Mouse (Mus musculus) hindbrain, postnatal 0 days (tissue): ENCODE measurements around the gene Ntng2. TPM values are rescaled to one million over a fixed set of nuclear protein-coding genes. Genes with fewer than 3 reads are reported as not detected.

Experiments
- ATAC-seq: fragments of 200-750 bp; cut with Nextera tagmentation; 2 replicates; pipeline ENCODE4 v1.8.0; 2017; ENCODE audit warnings: mild to moderate bottlenecking, moderate TSS enrichment, moderate library complexity
- DNase-seq: peaks from one replicate; pipeline ENCODE4 v3.0.0-alpha.2; 2015; ENCODE audit warnings: low spot score
- H3K27ac ChIP-seq: fragments of 300-500 bp; sonication (generic); 2 replicates; pipeline ENCODE4 v1.5.1; 2014; ENCODE audit warnings: mild to moderate bottlenecking
- H3K27me3 ChIP-seq: fragments of 300-500 bp; sonication (generic); 2 replicates; pipeline ENCODE4 v1.6.1; 2014; ENCODE audit warnings: low read length, mixed read lengths; ENCODE audit not compliant: insufficient read depth
- H3K36me3 ChIP-seq: fragments of 300-500 bp; sonication (generic); 2 replicates; pipeline ENCODE4 v1.6.1; 2014; ENCODE audit warnings: low read length, mixed read lengths; ENCODE audit not compliant: insufficient read depth
- H3K4me1 ChIP-seq: fragments of 300-500 bp; sonication (generic); 2 replicates; pipeline ENCODE4 v1.6.1; 2014; ENCODE audit warnings: antibody characterized with exemption, low read length, mixed read lengths; ENCODE audit not compliant: insufficient read depth
- H3K4me2 ChIP-seq: fragments of 300-500 bp; sonication (generic); 2 replicates; pipeline ENCODE4 v1.6.1; 2014; ENCODE audit warnings: low read depth, mild to moderate bottlenecking, low read length, moderate library complexity, mixed read lengths
- H3K4me3 ChIP-seq: fragments of 300-500 bp; sonication (generic); 2 replicates; pipeline ENCODE4 v1.5.1; 2014; ENCODE audit warnings: low read length
- H3K9ac ChIP-seq: fragments of 300-500 bp; sonication (generic); replicated peaks from 2 replicates; pipeline ENCODE4 v1.6.1; 2014; ENCODE audit warnings: mild to moderate bottlenecking, low read length, moderate library complexity, mixed read lengths
- H3K9me3 ChIP-seq: fragments of 300-500 bp; sonication (generic); 2 replicates; pipeline ENCODE4 v1.6.1; 2016; ENCODE audit warnings: low read length, mixed read lengths
- CTCF ChIP-seq: IDR thresholded peaks from 2 replicates; pipeline ENCODE4 v1.5.1; 2016; ENCODE audit warnings: antibody characterized with exemption, control low read depth, low read depth
- WGBS: fragments of 180-500 bp; shearing (Covaris S2); extraction: QIAGEN DNeasy Blood & Tissue Kit; methylation state at CpG from one replicate; pipeline ENCODE4 v1.1.7; 2014; 5-methylcytosine and 5-hydroxymethylcytosine counted together
- polyA plus RNA-seq: library from polyadenylated mRNA; unstranded; fragments of >200 nt; fragmentation: Nextera tagmentation; extraction: Ambion mirVana; gene quantifications from 2 replicates; pipeline ENCODE4 v1.2.1, GENCODE M21; 2015
- total RNA-seq: library from RNA; depleted of rRNA; stranded (reverse); fragments of >200 nt; gene quantifications from 2 replicates; pipeline ENCODE4 v1.2.3, GENCODE M21; 2014

The Ntng2 gene
- total and polyA plus RNA-seq, 2 experiments from 2014 or later: 4.6 to 34.5 TPM

GRCm38 (mm10) chr2:29223591-29224262 is 29.1 kb downstream of the Ntng2 start:
- Histone ChIP-seq H3K9ac (no peak overlapping the region), H3K4me3 (no peak overlapping the region), H3K4me1 (no peaks in the 10 kb centered on the region), H3K4me2 (no peak overlapping the region), H3K9me3 (no peaks in the 10 kb centered on the region), H3K27ac (no peak overlapping the region), H3K27me3 (no peaks in the 10 kb centered on the region), H3K36me3 (no peaks in the 10 kb centered on the region)
- no peak for DNase-seq
- WGBS: 49% methylated on average over 7 of the region's 7 CpGs
- ATAC-seq: no peak
- TF ChIP-seq CTCF: no peak

DNA sequence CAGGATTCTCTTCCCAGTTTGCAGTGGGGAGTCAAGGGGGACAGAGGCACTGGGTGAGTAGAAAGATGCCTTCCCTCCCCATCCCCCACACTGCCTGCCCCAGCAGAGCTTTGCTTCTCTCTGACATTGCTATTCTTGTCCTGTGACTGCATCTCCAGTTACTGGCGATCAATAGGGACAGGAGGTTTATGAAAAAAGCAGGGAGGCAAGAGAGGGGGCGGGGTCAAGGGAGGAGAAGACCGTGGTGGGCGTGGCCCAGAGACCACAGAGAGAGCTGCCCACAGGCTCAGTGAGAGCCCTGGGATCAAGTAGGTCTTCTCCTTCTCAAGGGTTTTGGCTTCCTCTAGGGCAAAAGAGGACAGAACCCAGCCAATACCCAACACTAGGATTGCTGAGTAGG is 30.5 kb downstream of the Ntng2 start:
- 16% methylated on average over 4 of the region's 4 CpGs for WGBS
- Histone ChIP-seq H3K4me1 (0 out of 2 replicates have a peak, but pooled peaks cover 3% of the 10 kb centered on the region), H3K27me3 (no peaks in the 10 kb centered on the region), H3K4me2 (no peak overlapping the region), H3K9me3 (no peaks in the 10 kb centered on the region), H3K27ac (no peak overlapping the region), H3K36me3 (no peaks in the 10 kb centered on the region), H3K4me3 (no peak overlapping the region), H3K9ac (no peak overlapping the region)
- ATAC-seq: no peak
- no peak for DNase-seq
- TF ChIP-seq CTCF: no peak

DNA sequence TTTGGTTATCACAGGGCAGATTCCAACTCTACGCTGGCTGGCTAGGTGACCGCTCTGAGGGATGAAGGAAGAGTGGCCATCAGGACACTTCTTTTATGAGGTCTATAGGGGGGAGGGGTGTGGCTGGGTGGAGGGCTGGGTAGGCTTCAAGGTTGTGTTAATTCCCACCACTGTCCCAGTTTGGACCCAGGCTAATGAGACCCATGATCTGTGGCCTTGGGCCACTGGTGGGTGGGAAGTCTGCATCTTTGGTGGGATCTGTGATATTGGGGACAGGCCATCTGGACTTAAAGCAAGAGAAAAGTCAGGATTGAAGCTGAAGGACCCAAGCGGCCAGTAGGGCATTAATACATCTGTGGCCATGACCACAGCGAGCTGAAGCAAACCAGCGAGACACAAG is 34.0 kb downstream of the Ntng2 start:
- TF ChIP-seq CTCF: no peak
- Histone ChIP-seq H3K9ac (no peak overlapping the region), H3K9me3 (no peaks in the 10 kb centered on the region), H3K4me2 (no peak overlapping the region), H3K27me3 (no peaks in the 10 kb centered on the region), H3K27ac (no peak overlapping the region), H3K4me1 (0 out of 2 replicates have a peak, but pooled peaks cover 3% of the 10 kb centered on the region), H3K4me3 (no peak overlapping the region), H3K36me3 (no peaks in the 10 kb centered on the region)
- ATAC-seq (no peak), DNase-seq (no peak)
- WGBS: 87% methylated on average over 5 of the region's 5 CpGs

- DNase-seq (peak; percentile 88), ATAC-seq (peak; percentile 90)
- peak overlapping the region; percentile 1; the same call in 1 of the 2 replicates for H3K27ac ChIP-seq
- no peaks in the 10 kb centered on the region for H3K27me3 ChIP-seq
- TF ChIP-seq CTCF: peak; percentile 69
- no peaks in the 10 kb centered on the region for H3K36me3 ChIP-seq
- WGBS: 28% methylated on average over 10 of the region's 10 CpGs
- H3K9me3 ChIP-seq: no peaks in the 10 kb centered on the region
- 0 out of 2 replicates have a peak, but pooled peaks cover 3% of the 10 kb centered on the region for H3K4me1 ChIP-seq
- no peak overlapping the region for H3K4me2 ChIP-seq
- H3K9ac ChIP-seq: no peak overlapping the region
- no peak overlapping the region for H3K4me3 ChIP-seq
These were observed 34.9 kb downstream of the Ntng2 start for GRCm38 (mm10) chr2:29217897-29218296.

GRCm38 (mm10) chr2:29217042-29217441 is 35.8 kb downstream of the Ntng2 start:
- no peaks in the 10 kb centered on the region for H3K9me3 ChIP-seq
- H3K4me3 ChIP-seq: no peak overlapping the region
- H3K4me1 ChIP-seq: 0 out of 2 replicates have a peak, but pooled peaks cover 3% of the 10 kb centered on the region
- no peak overlapping the region for H3K4me2 ChIP-seq
- H3K36me3 ChIP-seq: no peaks in the 10 kb centered on the region
- ATAC-seq: no peak
- no peaks in the 10 kb centered on the region for H3K27me3 ChIP-seq
- no peak overlapping the region for H3K27ac ChIP-seq
- H3K9ac ChIP-seq: no peak overlapping the region
- 85% methylated on average over 5 of the region's 5 CpGs for WGBS
- no peak for TF ChIP-seq CTCF
- no peak for DNase-seq

DNA sequence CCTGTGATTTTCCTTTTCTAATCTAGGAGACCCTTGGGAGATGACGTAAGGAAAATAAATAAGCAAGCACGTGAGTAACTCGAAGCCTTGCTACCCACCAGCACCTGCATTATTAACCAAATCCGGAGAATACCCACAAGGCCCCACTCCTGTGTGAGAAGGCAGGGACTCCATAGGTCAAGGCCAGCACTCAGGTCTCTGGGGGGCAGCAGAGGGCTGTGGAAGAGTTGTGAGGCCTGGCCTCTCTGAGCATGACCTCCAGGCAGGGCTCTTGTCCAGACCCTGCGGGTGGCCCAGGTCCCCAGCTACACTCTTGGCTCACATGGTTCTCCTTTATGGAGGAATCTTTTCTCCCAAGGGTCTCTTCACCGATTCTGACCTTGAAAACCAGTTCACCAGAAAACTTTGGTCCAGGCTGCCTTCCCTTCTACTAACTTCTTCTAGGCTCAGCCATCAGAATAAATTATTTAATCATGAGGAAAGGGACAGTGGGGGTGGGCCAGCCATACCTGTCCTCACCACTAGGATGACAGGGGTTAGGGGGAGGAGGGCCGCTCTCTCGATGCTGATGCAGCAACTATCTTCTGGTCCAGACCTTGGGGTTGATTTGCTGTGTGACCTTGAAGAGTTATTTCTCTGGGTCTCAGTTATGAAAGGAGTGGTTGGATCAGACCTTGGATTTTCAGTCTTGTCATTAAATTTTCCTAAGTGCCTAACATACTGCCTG is 36.4 kb downstream of the Ntng2 start:
- DNase-seq: peak; percentile 64
- ATAC-seq: no peak
- Histone ChIP-seq H3K4me3 (no peak overlapping the region), H3K4me1 (0 out of 2 replicates have a peak, but pooled peaks cover 3% of the 10 kb centered on the region), H3K9me3 (no peaks in the 10 kb centered on the region), H3K27me3 (no peaks in the 10 kb centered on the region), H3K4me2 (no peak overlapping the region), H3K27ac (no peak overlapping the region), H3K36me3 (no peaks in the 10 kb centered on the region), H3K9ac (no peak overlapping the region)
- 51% methylated on average over 8 of the region's 8 CpGs for WGBS
- peak; percentile 47 for TF ChIP-seq CTCF

GRCm38 (mm10) chr2:29206156-29206555 is 46.6 kb downstream of the Ntng2 start:
- no peak for ATAC-seq

More at GRCm38 (mm10) chr2:29206156-29206555, 46.6 kb downstream of the Ntng2 start:
- TF ChIP-seq CTCF: no peak
- Histone ChIP-seq H3K4me2 (no peak overlapping the region), H3K9ac (no peak overlapping the region), H3K4me1 (no peaks in the 10 kb centered on the region), H3K36me3 (no peaks in the 10 kb centered on the region), H3K9me3 (no peaks in the 10 kb centered on the region), H3K27me3 (no peaks in the 10 kb centered on the region), H3K27ac (no peak overlapping the region), H3K4me3 (no peak overlapping the region)
- 36% methylated on average over 8 of the region's 8 CpGs for WGBS
- no peak for DNase-seq
